Comparison of ENCODE assay signal across 33 mouse cellular contexts in genomic region chr7:120751906-120752305, GRCm38 (mm10). TPM values are rescaled to one million over a fixed set of nuclear protein-coding genes. Genes with fewer than 3 reads are reported as not detected.
DNase-seq lines count a peak whose midpoint lies in the region; ATAC-seq and TF ChIP-seq lines count a peak whose summit lies in the region.
"Had no signal": no experiment of that assay in that cellular context is flagged by ENCODE, and none has a peak within 500 bp of the region (broad histone marks: within the 10 kb centered on the region; RNA-seq: fewer than 3 reads in every experiment).

No protein-coding gene starts in this region.

- intact Hi-C loops in left cerebral cortex, postnatal 10 days (cut with DNase I), result loop anchor here (5.0 kb wide), 1 partner anchor 70 kb away; no protein-coding TSS in a partner anchor

- peak; percentile 57 for ATAC-seq in Patski
- no peak for ATAC-seq in hindbrain, embryonic 11.5 days (ENCODE audit: low FRiP score)
- ATAC-seq: forebrain, embryonic 14.5 days; inflammation-experienced regulatory T-cells, adult 6 months; midbrain, embryonic 16.5 days had no signal

- in situ Hi-C loops in Patski (cut with MboI; ENCODE audit: low pct_unique_long_range_greater_than_20kb), result loop anchor here (5.0 to 10.0 kb wide), 3 partner anchors 73 to 163 kb away; partner anchors contain the start of genes Pdzd9 and Polr3e

- H3K9ac ChIP-seq in hindbrain, embryonic 11.5 days (ENCODE audit: low read depth, low read length), result no peak overlapping the region
- H3K9ac ChIP-seq: hindbrain, embryonic 14.5 days; limb, embryonic 13.5 days; lung, embryonic 15.5 days; neural tube, embryonic 13.5 days; stomach, embryonic 15.5 days had no signal

- H3K36me3 ChIP-seq in hindbrain, embryonic 11.5 days (ENCODE audit: control insufficient read depth, insufficient read depth, low read length), result no peaks in the 10 kb centered on the region
- H3K36me3 ChIP-seq: G1E; limb, embryonic 13.5 days; lung, embryonic 15.5 days; neural tube, embryonic 13.5 days; stomach, embryonic 15.5 days had no signal

- 89% methylated on average over 7 of the region's 7 CpGs for WGBS in hindbrain, embryonic 11.5 days

- no peak overlapping the region for H3K27ac ChIP-seq in hindbrain, embryonic 11.5 days (ENCODE audit: low read depth, low read length)
- H3K27ac ChIP-seq: hindbrain, embryonic 14.5 days; layer of hippocampus, adult 2 months; limb, embryonic 13.5 days; lung, embryonic 15.5 days; neural tube, embryonic 13.5 days; stomach, embryonic 15.5 days had no signal

- H3K4me3 ChIP-seq in hindbrain, embryonic 11.5 days (ENCODE audit: low read depth, low read length), result no peak overlapping the region
- H3K4me3 ChIP-seq: erythroblast, embryonic 14.5 days; layer of hippocampus, adult 2 months; limb, embryonic 13.5 days; lung, embryonic 15.5 days; neural tube, embryonic 13.5 days; stomach, embryonic 15.5 days had no signal

- POLR2A ChIA-PET in Patski (lab: Charles Lee), result no interaction called here

- no peaks in the 10 kb centered on the region for H3K4me1 ChIP-seq in hindbrain, embryonic 11.5 days (replicated peaks; ENCODE audit: control insufficient read depth, insufficient read depth, low read length)
- H3K4me1 ChIP-seq: limb, embryonic 13.5 days; lung, embryonic 15.5 days; neural tube, embryonic 13.5 days; stomach, embryonic 15.5 days had no signal

- CTCF ChIA-PET in Patski (lab: Charles Lee), result interaction anchor here (0.9 to 1.4 kb wide), 4 partner anchors 14 to 82 kb away, joined by 3 to 4 read pairs (median 3); partner anchors contain the start of gene Pdzd9

- peak; percentile 11 to 18 for DNase-seq in left cerebral cortex, adult 18-20 months (ENCODE audit: low spot score in 2 of 2)
- DNase-seq in left cerebral cortex, postnatal 10 days (ENCODE audit: extremely low spot score in 1 of 2, low spot score in 2 of 2), result no peak
- peak; percentile 23 for DNase-seq in right cerebral cortex, postnatal 25 days
- DNase-seq in right cerebral cortex, postnatal 4 days, result no peak
- peak; percentile 94 for DNase-seq in Patski (ENCODE audit: low read depth, low spot score)
- DNase-seq in telencephalon, adult 2 months (ENCODE audit: low read depth, low spot score), result peak; percentile 63
- no peak for DNase-seq in lung, postnatal 25 days (ENCODE audit: low spot score)
- DNase-seq in hindbrain, embryonic 11.5 days (ENCODE audit: low spot score), result no peak
- DNase-seq: adrenal gland, postnatal 25 days; cerebellum, adult 2 months; cerebellum, postnatal 14 days; gastrocnemius, postnatal 10 days; heart, adult 18-20 months; heart, postnatal 4 days; kidney, adult 11 months; kidney, postnatal 36 days; lung, postnatal 36 days; thymus, postnatal 14 days had no signal

- H3K27me3 ChIP-seq in Patski, result no peaks in the 10 kb centered on the region
- H3K27me3 ChIP-seq in hindbrain, embryonic 11.5 days (ENCODE audit: control insufficient read depth, insufficient read depth, low read length), result no peaks in the 10 kb centered on the region
- H3K27me3 ChIP-seq: limb, embryonic 13.5 days; lung, embryonic 15.5 days; neural tube, embryonic 13.5 days; stomach, embryonic 15.5 days had no signal

- no peak overlapping the region for H3K4me2 ChIP-seq in hindbrain, embryonic 11.5 days (replicated peaks; ENCODE audit: low read depth, low read length)
- H3K4me2 ChIP-seq: heart, embryonic 11.5 days; hindbrain, embryonic 14.5 days; limb, embryonic 13.5 days; liver, embryonic 11.5 days; lung, embryonic 15.5 days; midbrain, embryonic 11.5 days; neural tube, embryonic 13.5 days; stomach, embryonic 15.5 days had no signal

- no peaks in the 10 kb centered on the region for H3K9me3 ChIP-seq in hindbrain, embryonic 11.5 days (ENCODE audit: control insufficient read depth, low read length)
- H3K9me3 ChIP-seq: limb, embryonic 13.5 days; lung, embryonic 15.5 days; neural tube, embryonic 13.5 days; stomach, embryonic 15.5 days had no signal

- no peak for TF ChIP-seq CTCF in Patski (IDR thresholded peaks at IDR 0.05)

RNA-seq across cellular contexts. Expression of gene Vwa3a, which starts 12.8 kb away (rescaled TPM):
- 10 to 100 TPM; 12.3 to 14.1 TPM for total RNA-seq in left cerebral cortex, adult 18-20 months (2021)
- total RNA-seq in left cerebral cortex, postnatal 10 days (2021), result 10 to 100 TPM; 14.8 to 17.6 TPM
- polyA plus RNA-seq in Patski (2021), result 0.06 TPM
- 0.96 and 1.5 TPM in 2 replicates for polyA plus RNA-seq in hindbrain, embryonic 11.5 days (2014; fragmentation: Nextera tagmentation; extraction: Ambion mirVana)
- total RNA-seq: megakaryocyte, adult 5-6 weeks had no signal
- polyA plus RNA-seq: G1E; inflammation-experienced regulatory T-cells, adult 6 months had no signal

Comparison
In these comparisons a context has a peak if more than half of its experiments do, and no peak if none do; other contexts are left out.
1. DNase-seq: peak in left cerebral cortex, adult 18-20 months (2 of 2), right cerebral cortex, postnatal 25 days (single experiment), Patski (single experiment) and telencephalon, adult 2 months (single experiment); none in left cerebral cortex, postnatal 10 days (0 of 2), right cerebral cortex, postnatal 4 days (single experiment), lung, postnatal 25 days (single experiment) and hindbrain, embryonic 11.5 days (single experiment).